Mouse (Mus musculus) lung, postnatal 25 days (tissue): ENCODE results near the gene Gmcl1.

Source experiments
- DNase-seq: peaks from one replicate; pipeline ENCODE4 v3.0.0; 2022; ENCODE audit warnings: low spot score

The Gmcl1 gene

GRCm38 (mm10) chr6:86736313-86736712 is 3.1 kb upstream of the Gmcl1 start:
- DNase-seq = no peak

GRCm38 (mm10) chr6:86732276-86733173 is 658 bp downstream of the Gmcl1 start:
- DNase-seq = no peak

- DNase-seq = no peak
Measured at GRCm38 (mm10) chr6:86728711-86729110, 4.5 kb downstream of the Gmcl1 start.

GRCm38 (mm10) chr6:86721977-86722376 is 11.2 kb downstream of the Gmcl1 start:
- no peak for DNase-seq

GRCm38 (mm10) chr6:86708072-86708774 is 25.0 kb downstream of the Gmcl1 start:
- DNase-seq = no peak

- DNase-seq = no peak
Measured at GRCm38 (mm10) chr6:86702577-86702976, 30.6 kb downstream of the Gmcl1 start.

- no peak for DNase-seq
Measured at GRCm38 (mm10) chr6:86697903-86698302, 35.3 kb downstream of the Gmcl1 start.

- DNase-seq = no peak
Measured at GRCm38 (mm10) chr6:86696213-86696612, 37.0 kb downstream of the Gmcl1 start.

- peak; percentile 49 for DNase-seq
Measured at GRCm38 (mm10) chr6:86694465-86694864, 38.7 kb downstream of the Gmcl1 start.

GRCm38 (mm10) chr6:86689671-86690070 is 43.5 kb downstream of the Gmcl1 start:
- DNase-seq = no peak

GRCm38 (mm10) chr6:86686971-86687370 is 46.2 kb downstream of the Gmcl1 start:
- DNase-seq = no peak

GRCm38 (mm10) chr6:86684655-86685011 is 48.5 kb downstream of the Gmcl1 start:
- no peak for DNase-seq

- peak; percentile 90 for DNase-seq
Measured at GRCm38 (mm10) chr6:86683872-86684654, 49.1 kb downstream of the Gmcl1 start, which contains the start of gene Snrnp27. TSS of gene Snrnp27 (minus strand) at chr6:86684522.

- DNase-seq = no peak
Measured at GRCm38 (mm10) chr6:86681289-86681688, 51.9 kb downstream of the Gmcl1 start.

GRCm38 (mm10) chr6:86678341-86678740 is 54.8 kb downstream of the Gmcl1 start:
- no peak for DNase-seq

- peak; percentile 88 for DNase-seq
Measured at GRCm38 (mm10) chr6:86670873-86671272, 62.3 kb downstream of the Gmcl1 start.

- DNase-seq = peak; percentile 100
Measured at GRCm38 (mm10) chr6:86669240-86669727, 63.9 kb downstream of the Gmcl1 start.

- DNase-seq = no peak
Measured at GRCm38 (mm10) chr6:86668580-86669239, 64.5 kb downstream of the Gmcl1 start, which contains the start of gene Mxd1. TSS of gene Mxd1 (minus strand) at chr6:86669161.

GRCm38 (mm10) chr6:86667061-86667460 is 66.1 kb downstream of the Gmcl1 start:
- no peak for DNase-seq

GRCm38 (mm10) chr6:86665560-86666307 is 67.4 kb downstream of the Gmcl1 start:
- no peak for DNase-seq

- DNase-seq = no peak
Measured at GRCm38 (mm10) chr6:86665076-86665475, 68.1 kb downstream of the Gmcl1 start.
